Mouse (Mus musculus) spleen, embryonic (tissue): Measurements from ENCODE around the gene Wnt10a.

Experiments used
- CTCF ChIA-PET: fragments of 350-600 bp; sonication (Branson Sonifier 250); formaldehyde crosslinking; loops from one replicate; lab custom pipeline; 2022; lab: Charles Lee

Wnt10a gene

DNA sequence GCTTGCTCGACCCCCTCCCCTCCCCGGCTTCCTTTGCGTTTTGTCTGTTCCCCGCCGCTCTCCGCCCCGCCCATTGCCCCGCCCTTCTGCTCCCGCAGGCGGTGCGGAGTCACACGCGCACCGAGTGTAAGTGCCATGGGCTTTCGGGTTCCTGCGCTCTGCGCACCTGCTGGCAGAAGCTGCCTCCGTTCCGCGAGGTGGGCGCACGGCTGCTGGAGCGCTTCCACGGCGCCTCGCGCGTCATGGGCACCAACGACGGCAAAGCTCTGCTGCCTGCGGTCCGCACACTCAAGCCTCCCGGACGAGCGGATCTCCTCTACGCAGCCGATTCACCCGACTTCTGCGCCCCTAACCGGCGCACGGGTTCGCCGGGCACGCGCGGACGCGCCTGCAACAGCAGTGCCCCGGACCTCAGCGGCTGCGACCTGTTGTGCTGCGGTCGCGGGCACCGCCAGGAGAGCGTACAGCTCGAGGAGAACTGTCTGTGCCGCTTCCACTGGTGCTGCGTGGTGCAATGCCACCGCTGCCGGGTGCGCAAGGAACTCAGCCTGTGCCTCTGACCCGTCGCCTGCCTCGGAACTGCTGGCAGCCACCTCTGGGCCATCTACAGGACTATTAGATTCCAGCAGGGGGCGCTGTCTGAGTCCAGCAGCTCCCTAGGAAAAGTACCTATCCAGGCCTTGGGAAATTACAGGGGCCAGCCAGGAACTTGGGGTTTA, 7.1 kb upstream of the Wnt10a start:
- CTCF ChIA-PET, result interaction anchor here (0.6 kb wide), 1 partner anchor 402 kb away, joined by 10 read pairs; no protein-coding TSS in a partner anchor

DNA sequence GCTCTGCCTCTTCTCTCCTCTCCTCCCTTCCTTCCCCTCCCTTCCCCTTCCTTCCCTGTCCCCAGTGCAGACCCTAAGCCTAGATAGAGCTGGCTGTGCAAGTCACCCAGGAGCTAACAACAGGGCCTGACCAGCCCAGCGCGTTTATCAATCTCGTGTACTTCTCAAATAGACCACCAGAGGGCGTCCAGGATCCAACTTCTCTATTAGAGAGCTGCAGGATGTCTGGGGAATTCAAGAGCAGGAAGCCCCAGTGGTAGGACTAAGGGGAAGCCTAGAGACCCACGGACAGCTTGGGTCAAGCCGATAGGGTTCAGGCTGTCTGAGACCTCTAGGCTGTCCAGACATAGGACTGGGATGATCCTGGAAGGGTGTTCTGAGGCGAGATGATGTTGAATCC, 3.5 kb upstream of the Wnt10a start:
- CTCF ChIA-PET, result interaction anchor here (1.1 to 2.4 kb wide), 4 partner anchors 9 to 20 kb away, joined by 4 to 24 read pairs (median 7); no protein-coding TSS in a partner anchor

DNA sequence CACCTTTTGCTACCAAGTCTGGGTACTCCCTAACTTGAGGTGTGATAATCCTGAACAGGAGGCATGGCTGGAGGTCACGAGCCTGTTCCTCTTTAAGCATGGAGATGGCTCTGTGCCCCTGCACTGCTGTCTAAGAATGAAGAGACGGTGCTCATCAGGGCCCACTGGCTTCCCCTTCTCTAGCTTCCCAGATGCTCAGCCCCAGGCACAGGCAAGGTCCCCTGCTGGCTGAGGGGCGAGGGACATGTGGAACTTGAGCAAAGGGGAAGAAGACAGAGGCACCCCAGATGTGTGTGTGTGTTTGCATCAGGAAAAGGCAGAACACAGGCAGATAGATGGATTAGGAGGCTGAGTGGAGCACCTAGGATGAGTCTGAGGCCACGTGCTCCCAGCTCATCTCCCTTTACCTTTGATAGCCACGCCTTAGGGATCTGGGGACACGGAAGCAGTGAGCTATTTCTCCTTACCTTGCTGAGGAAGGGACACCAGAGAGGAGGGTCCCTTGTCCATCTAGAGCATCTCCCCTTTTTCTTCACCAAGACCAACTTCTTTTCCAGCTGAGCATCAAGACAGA, 2.6 kb upstream of the Wnt10a start:
- CTCF ChIA-PET, result interaction anchor here (0.5 to 2.4 kb wide), 6 partner anchors 8 to 83 kb away, joined by 3 to 24 read pairs (median 5); no protein-coding TSS in a partner anchor

DNA sequence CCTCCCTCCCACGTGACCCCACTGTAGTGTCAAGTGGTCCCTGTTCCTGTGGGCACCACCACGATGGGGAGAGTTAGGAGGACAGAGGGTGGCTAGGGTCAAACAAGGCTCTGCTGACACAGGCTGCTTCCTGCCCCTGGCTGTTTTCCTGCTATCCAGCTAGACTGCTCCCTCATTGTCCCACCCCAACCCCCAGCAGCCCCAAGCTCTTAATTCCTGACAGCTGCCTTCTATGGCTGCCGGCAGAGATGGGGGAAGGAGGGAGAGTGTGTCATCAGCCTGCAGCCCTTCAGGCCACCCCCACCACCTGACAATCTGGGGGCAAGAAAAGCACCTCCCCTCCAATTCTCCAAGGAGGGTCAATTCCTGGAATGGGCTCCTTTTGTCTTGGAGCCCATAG, 1.2 kb upstream of the Wnt10a start:
- CTCF ChIA-PET, result no interaction called here

DNA sequence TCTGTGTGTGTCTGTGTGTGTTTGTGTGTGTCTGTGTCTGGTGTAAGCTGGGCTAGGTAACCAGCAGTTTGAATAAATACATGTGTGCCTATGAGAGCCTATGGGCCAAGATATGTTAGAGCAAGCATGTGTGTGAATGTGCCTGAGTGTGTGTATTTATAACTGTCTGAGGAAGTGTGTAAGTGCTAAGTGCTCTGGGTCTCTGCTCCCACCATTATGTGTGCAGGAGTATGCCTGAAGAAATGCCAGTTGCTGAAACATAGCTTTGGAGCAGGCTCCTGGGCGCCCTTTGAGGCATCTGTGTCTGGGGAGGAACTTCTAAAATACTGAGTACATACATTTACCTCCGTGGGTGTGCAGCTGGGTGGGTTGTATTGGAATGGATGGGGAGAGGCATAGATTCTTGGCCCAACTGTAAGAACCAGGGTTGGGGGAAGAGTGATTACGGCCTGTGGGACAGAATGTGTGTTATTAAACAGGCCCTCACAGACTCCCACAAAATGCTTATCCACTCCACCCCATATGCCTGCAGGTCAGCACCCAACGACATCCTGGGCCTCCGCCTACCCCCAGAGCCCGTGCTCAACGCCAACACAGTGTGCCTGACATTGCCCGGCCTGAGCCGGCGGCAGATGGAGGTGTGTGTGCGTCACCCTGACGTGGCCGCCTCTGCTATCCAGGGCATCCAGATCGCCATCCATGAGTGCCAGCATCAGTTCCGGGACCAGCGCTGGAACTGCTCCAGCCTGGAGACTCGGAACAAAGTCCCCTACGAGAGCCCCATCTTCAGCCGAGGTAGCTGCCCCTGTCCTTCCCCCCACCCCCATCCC, 1.7 kb downstream of the Wnt10a start:
- CTCF ChIA-PET, result interaction anchor here (2.1 to 4.0 kb wide), 2 partner anchors 10 to 14 kb away, joined by 6 to 20 read pairs; no protein-coding TSS in a partner anchor

DNA sequence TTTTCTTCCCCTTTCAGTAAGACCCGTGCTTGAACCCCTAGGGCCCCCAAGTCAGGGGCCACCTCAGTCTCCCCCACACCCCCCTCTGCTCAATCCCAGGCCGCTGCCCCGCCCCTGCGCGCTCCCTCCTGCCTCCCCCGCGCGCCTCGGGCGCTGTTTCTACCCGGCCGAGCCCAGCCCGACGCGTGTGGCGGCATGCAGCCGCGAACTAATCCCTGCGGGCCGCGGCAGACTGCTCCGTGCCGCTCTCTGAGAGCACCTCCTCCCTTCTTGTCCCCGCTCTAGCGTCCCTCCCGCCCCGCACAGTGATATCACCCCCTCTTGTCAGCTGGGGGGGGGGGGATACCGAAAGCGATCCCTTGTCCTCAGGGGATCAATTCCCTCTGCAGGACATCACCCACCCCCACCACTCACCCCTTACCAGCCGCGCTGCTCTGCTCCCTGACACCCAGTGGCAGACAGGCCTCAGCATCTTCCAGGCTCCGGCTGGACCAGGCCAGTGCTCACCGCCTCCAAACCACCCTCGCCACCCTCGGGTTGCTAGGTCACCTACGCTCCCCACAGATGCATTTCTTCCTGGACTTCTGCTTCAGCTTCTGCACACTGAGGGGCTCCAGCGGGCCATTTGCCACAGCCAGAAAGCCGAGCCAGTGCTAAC, 3.3 kb downstream of the Wnt10a start:
- CTCF ChIA-PET, result interaction anchor here (0.6 to 4.0 kb wide), 3 partner anchors 12 to 1906 kb away, joined by 3 to 20 read pairs (median 3); no protein-coding TSS in a partner anchor

DNA sequence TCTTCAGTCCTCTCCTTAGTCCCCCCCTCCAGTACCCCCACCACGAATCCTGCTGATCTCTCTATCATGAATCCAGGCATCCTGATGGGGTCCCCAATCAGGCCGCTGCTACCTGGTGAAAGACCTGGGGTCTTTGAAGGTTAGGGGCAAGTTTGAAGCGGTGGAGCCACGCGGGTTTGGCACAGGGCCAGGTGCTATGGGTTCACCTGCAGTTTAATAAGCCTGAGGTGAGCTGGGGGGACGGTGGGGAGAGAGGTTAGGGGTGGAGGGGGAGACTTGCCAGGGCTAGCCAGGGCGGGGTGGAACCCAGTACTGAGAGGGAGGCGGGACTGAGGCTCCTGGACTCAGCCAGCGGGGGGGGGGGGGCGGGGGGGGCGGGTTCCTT, 3.8 kb downstream of the Wnt10a start:
- CTCF ChIA-PET, result interaction anchor here (0.6 to 4.0 kb wide), 3 partner anchors 12 to 1907 kb away, joined by 3 to 20 read pairs (median 3); no protein-coding TSS in a partner anchor

DNA sequence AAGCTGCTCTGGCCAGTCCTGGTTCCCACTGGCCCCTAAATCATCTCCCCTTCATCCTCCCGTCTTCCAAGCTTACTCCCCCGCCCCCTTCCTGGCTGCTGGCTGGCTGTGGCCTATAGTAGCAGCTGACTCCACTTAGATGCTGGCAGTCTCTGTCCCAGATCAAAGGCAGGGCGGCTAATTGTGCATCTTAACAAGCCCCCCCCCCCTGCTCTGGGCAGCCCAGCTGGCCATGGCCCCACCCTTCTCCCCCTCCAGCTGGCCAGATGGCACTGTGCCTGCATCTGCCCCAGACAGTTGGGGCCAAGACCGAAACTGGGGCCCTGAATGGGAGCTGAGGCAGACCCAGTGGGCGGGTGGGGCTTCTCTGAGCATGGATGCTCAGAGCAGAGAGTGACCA, 6.1 kb downstream of the Wnt10a start:
- CTCF ChIA-PET, result interaction anchor here (0.6 to 1.5 kb wide), 4 partner anchors 9 to 972 kb away, joined by 3 to 4 read pairs (median 3); no protein-coding TSS in a partner anchor

DNA sequence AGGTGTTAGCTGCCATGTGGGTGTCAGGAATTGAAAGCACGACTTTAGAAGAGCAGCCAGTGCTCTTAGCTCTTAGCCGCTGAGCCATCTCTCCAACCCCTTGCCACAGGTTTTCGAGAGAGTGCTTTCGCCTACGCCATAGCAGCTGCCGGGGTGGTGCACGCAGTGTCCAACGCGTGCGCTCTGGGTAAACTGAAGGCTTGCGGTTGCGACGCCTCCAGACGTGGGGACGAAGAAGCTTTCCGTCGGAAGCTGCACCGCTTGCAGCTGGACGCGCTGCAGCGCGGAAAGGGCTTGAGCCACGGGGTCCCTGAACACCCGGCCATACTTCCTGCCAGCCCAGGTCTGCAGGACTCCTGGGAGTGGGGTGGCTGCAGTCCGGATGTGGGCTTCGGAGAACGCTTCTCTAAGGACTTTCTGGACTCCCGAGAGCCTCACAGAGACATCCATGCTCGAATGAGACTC, 9.1 kb downstream of the Wnt10a start:
- CTCF ChIA-PET, result interaction anchor here (0.5 to 2.7 kb wide), 2 partner anchors 12 to 79 kb away, joined by 3 to 8 read pairs; no protein-coding TSS in a partner anchor

DNA sequence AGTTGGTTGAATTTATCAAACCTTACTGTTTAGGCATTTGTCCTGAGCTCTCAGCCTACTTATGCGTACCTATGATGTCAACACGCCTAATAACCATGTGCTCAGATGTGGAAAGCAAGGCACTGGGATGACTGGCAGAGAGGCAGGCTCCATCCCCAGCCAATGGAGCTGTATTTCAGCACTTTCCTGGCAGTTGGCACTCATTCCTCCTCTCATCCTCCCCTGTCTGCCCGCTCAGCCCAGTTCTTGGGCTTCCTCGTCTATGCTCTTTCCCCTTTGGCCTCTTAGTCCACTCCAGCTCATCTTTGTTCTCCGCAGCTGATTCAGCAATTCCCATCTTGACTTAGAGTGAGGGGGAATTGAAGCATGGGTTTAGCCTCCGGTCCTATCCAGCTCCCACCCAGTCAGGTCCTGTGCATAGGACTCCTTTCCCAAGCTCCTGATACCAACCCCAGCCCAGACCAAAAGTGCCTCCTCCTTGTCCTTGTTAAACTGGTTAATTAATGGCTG, 10.4 kb downstream of the Wnt10a start:
- CTCF ChIA-PET, result interaction anchor here (0.6 to 2.7 kb wide), 2 partner anchors 13 to 40 kb away, joined by 3 to 8 read pairs; no protein-coding TSS in a partner anchor

DNA sequence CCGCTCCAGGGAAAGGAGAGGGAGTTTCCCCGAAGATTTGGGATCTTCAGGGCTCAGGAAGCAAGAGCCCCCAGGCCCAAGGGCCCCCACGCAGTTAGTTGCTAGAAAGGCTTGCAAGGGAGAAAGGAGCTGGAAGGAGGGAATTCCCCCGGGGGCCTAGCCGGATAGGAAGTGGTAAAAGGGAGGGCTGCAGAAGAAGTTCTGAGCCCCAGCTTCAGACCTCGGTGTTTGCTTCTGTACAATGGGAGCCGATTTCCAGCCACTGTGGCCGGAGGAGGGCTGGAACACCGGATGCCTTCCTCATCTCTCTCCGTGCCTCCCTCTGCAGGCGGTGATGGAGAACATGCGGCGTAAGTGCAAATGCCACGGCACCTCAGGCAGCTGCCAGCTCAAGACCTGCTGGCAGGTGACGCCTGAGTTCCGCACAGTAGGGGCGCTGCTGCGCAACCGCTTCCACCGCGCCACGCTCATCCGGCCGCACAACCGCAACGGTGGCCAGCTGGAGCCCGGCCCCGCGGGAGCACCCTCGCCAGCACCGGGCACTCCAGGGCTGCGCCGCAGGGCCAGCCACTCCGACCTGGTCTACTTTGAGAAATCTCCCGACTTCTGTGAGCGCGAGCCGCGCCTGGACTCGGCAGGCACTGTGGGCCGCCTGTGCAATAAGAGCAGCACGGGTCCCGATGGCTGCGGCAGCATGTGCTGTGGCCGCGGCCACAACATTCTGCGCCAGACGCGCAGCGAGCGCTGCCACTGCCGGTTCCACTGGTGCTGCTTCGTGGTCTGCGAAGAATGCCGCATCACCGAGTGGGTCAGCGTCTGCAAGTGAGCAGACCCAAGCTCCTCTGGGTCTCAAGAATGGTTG, 11.7 kb downstream of the Wnt10a start:
- CTCF ChIA-PET, result interaction anchor here (0.6 to 2.7 kb wide), 3 partner anchors 11 to 128 kb away, joined by 4 to 8 read pairs (median 6); partner anchors contain the start of gene Wnt10a

DNA sequence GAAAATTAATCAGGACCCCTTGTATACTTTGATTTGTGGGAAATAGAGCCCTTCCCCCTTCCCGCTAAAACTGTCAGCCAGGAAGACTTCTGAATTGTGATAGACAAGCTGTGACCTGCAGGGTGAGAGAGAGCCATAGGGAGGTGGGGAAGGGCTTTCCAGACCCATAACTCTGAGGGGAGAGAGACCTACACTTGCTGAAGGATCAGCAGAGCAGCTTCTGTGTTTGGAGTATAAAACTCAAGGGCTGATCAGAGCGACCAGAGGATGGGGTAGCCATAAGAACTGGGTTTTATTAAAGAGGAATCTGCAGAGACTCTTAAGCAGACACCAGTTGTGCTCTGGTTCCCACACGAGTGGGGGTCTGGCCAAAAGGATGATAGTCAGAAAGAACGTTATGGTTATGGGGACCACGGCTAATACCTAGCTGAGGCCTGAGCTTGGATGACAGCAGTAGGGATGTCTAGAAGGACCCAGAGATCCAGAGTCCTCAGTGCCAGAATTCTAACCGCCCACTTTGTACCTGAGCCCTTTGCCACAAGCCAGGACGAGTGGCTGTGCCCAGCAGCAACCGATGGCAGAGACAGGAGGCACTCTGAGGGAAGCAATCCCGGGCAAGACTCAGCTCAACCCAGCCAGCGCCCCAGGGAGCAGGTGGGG, 13.0 kb downstream of the Wnt10a start:
- CTCF ChIA-PET, result interaction anchor here (0.6 to 1.5 kb wide), 2 partner anchors 23 to 126 kb away, joined by 3 to 4 read pairs; no protein-coding TSS in a partner anchor

DNA sequence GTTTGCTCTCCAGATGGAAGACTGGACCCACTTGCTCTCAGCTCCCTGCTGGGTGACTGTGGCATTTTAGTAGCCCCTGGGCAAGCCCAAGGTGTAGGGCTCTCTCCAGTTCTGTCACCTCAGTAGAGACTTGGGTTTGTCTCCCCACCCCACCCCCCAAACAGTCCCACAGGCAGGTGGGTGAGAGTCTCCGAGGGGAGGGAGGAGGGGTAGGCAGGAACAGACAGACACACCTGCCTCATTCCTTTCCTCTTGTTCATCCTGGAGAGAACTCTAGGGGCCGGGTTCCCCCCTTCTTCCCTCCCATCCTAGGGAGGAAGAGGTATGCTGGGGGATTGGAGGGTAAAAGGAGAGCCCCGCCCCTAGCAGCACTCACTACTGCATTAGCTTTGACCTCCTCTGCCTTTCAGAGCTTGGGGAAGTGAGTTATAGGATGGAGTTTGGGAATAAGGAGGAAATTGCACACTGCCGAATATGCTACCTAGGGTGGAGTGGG, 14.1 kb downstream of the Wnt10a start:
- CTCF ChIA-PET, result interaction anchor here (0.6 to 3.5 kb wide), 2 partner anchors 12 to 33 kb away, joined by 3 to 20 read pairs; no protein-coding TSS in a partner anchor

DNA sequence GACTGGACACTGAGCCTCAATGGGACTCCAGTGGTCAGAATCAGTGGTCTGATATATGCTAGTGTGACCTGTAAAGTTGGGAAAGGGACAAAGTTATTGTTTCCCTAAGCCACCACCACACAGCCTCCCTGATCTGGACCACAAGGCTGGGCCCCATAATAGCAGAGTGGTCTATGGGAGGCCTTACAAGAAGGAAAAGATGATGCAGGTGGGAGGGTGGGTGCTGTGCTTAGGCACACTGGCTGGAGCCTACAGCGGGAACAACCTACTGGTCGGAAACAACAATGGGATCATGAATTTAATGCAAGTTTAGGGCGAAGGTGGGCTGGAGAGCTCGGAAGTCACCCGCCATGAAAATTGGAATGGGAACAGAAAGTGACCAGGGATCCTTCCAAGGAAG, 14.5 kb downstream of the Wnt10a start:
- CTCF ChIA-PET, result interaction anchor here (0.6 to 3.7 kb wide), 3 partner anchors 12 to 33 kb away, joined by 3 to 24 read pairs (median 20); no protein-coding TSS in a partner anchor

DNA sequence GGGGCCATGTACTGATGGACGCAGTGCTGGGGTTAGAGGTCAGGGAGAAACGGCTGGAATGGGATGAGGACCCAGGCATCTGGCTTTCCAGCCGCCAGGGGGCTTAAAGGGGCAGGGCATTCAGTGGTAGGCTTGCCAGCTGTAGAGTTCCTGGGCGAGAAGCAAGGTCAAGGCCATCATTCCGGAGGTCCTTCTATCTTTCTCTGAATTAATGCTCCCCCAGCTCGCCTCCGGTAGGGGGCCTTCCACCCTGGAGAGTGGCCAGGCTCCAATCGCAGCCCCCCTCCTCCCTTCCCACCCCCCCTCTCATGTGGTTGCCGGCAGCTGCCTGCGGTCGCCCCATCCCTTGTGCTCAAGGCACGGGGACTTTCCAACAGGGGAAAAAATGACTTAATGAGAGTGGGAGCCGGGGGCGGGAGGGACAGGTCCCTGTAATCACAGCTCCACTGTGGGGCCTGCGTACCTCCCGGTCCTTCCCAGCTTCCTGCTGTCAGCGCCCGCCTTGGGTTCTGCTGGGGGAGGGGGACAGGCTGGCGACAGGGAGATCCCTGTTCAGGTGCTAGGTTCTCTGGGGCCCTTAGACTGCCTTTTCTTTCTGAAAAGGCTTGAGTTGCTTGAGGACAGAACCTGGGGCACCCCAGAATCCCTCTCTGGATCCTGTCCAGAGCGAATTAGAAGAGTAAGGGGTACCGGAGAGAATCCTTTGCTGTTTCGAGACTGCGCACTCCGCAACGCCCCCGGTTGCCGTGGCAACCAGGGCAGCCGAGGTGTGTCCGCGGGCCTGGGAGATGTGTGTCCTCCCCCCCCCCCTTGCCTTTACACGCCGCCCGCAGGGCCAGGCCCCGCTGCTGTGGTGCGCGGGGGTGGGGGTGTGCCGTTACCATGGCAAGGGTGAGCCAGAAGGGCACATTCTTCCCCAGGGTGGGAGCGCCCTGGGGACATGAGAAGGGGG, 15.3 kb downstream of the Wnt10a start:
- CTCF ChIA-PET, result interaction anchor here (0.7 to 3.7 kb wide), 3 partner anchors 13 to 92 kb away, joined by 3 to 24 read pairs (median 20); no protein-coding TSS in a partner anchor

DNA sequence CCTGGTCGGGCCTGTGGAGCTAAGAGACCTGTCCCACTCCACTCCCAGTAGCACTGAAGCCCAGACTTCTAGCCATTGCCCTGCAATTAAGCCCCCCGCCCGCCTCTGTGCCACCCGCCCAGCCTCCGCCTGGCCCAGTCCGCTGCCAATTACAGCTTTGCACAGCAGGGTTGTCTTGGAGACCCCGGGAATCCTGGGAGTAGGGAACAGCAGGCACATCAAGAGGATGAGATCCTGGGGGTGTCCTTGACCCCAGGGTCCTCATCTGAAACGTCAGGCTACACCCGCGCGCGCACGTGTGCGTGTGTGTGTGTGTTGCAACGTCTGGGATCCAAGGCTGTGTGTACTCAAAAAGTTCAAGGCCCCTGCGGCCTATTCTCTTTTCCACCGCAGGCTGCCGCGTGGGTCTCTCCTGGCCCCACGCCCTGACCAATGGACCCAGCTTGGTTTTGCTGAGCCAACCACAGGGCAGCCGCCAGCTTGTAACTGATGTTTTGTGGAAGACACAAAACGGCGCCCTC, 16.3 kb downstream of the Wnt10a start:
- CTCF ChIA-PET, result interaction anchor here (1.1 to 3.7 kb wide), 3 partner anchors 11 to 19 kb away, joined by 3 to 24 read pairs (median 20); no protein-coding TSS in a partner anchor

DNA sequence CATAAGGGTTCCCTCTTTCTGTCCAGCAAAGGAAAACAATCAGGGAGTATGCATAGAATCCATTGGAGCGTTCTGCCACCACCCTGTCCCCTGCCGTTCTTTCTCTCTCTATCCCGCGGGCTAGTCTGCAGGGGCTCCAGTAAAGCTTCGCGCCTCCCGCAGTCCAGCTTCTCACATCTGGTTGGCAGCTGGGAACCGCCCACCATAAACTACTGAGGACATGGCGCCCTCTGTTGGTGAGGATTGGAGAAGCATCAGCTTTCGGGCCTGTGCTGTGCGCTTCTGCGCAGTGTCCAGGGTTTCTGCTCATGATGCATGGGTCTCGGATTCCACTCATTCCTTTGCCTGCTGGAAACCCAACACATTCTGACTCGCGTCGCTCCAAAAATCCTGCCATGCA, 16.8 kb downstream of the Wnt10a start:
- CTCF ChIA-PET, result interaction anchor here (1.0 to 3.7 kb wide), 4 partner anchors 9 to 20 kb away, joined by 3 to 24 read pairs (median 12); no protein-coding TSS in a partner anchor
